Mouse (Mus musculus) left cerebral cortex, postnatal 14 days (tissue): ENCODE data around the gene Adgre5. TPM values are rescaled to one million over a fixed set of nuclear protein-coding genes. Genes with fewer than 3 reads are reported as not detected.

Experiments
- DNase-seq, 2 experiments: peaks; one replicate each; pipeline ENCODE4 v3.0.0; 2021 to 2022; ENCODE audit warnings: low spot score in 2 of 2, mixed read lengths in 1 of 2
- intact Hi-C: fragments of 180-260 bp; cut with DNase I; formaldehyde crosslinking; loops from one replicate; pipeline ENCODE4 v1.15.1; 2025
- microRNA-seq, 2 experiments: library from miRNA; unstranded; fragments of <30 nt; microRNA quantifications; one replicate each; pipeline ENCODE4 v1.2.0; 2022
- total RNA-seq, 2 experiments: library from RNA; stranded (reverse); gene quantifications; 2 replicates each; pipeline ENCODE4 v1.2.3; 2021

Adgre5 gene
- total RNA-seq, 2 experiments from 2014 or later: 11.2 to 11.8 TPM

- DNase-seq: peak in 1 of 2 experiments; percentile 66
- intact Hi-C loops: no loop called here
Observed at GRCm38 (mm10) chr8:83698661-83699453, 42.3 kb downstream of the Adgre5 start, which contains the start of gene Pkn1. TSS of gene Pkn1 (minus strand) at chr8:83699179.

DNA sequence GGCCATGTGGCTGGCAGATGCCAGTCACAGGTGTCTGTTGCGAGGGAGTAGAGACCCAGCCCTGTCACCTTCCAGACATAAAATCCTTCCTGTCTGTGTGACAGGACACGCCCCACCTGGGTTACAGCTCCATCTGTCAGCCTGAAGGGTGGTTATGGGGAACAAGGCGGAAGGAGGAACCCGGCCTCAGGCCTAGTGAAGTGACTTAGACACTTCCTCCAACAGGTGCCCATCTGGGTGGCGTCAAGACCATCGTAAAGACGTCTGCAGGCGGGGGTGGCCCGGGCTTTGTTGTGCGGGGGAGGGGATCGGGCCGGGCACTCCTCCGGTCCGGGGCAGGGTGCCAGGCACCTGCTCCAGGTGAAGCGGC is 42.9 kb downstream of the Adgre5 start:
- intact Hi-C loops: no loop called here
- peak in 1 of 2 experiments; percentile 52 for DNase-seq

GRCm38 (mm10) chr8:83697374-83698220 is 43.5 kb downstream of the Adgre5 start:
- intact Hi-C loops: no loop called here

GRCm38 (mm10) chr8:83695351-83696106 is 45.6 kb downstream of the Adgre5 start:
- intact Hi-C loops: no loop called here
- no peak for DNase-seq

More at GRCm38 (mm10) chr8:83697374-83698220, 43.5 kb downstream of the Adgre5 start:
- no peak for DNase-seq

GRCm38 (mm10) chr8:83694369-83695160 is 46.6 kb downstream of the Adgre5 start:
- intact Hi-C loops: no loop called here
- no peak for DNase-seq

- DNase-seq: no peak
- intact Hi-C loops: no loop called here
Observed at GRCm38 (mm10) chr8:83693609-83694236, 47.4 kb downstream of the Adgre5 start.

DNA sequence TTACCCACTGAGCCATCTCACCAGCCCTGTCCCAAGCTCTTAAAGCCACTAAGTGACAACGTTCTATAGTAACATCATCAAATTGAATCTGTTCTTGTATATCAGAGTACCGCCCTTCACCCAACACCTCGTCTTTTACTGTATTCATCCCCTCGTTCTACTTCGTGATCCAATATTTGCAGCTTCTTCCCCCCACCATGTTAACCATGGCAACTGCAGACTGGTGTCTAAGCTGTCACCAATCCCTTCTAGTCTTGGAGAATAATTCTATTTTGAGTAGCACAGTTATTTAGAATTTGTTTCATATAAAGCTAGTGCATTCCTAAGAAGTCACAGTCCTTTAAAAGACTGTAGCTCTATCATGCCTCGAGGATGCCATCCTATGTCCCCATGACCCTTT is 51.9 kb downstream of the Adgre5 start:
- intact Hi-C loops: no loop called here
- DNase-seq: peak in 1 of 2 experiments; percentile 70

- intact Hi-C loops: no loop called here
- no peak for DNase-seq
Observed at GRCm38 (mm10) chr8:83684517-83684916, 56.6 kb downstream of the Adgre5 start.

GRCm38 (mm10) chr8:83681099-83681498 is 60.0 kb downstream of the Adgre5 start:
- DNase-seq: no peak
- intact Hi-C loops: no loop called here

DNA sequence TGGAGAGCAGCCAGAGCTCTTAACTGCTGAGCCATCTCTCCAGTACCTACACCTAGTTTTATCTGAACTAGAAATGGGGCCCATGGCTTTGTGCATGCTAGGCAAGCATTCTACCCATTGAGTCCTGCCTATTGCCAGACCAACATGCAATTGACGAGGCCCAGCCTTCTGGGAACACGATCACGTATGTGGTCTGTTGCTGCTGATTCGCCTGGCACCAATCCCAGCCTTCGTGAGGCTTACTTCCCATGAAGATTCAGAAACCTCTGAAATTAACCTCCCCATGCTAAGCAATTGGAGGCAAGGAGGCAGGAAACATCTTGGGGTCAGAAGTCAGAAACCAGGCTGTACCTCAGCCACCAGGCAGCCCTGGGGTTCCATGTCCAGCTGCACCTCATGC is 60.5 kb downstream of the Adgre5 start:
- DNase-seq: no peak
- intact Hi-C loops: no loop called here

DNA sequence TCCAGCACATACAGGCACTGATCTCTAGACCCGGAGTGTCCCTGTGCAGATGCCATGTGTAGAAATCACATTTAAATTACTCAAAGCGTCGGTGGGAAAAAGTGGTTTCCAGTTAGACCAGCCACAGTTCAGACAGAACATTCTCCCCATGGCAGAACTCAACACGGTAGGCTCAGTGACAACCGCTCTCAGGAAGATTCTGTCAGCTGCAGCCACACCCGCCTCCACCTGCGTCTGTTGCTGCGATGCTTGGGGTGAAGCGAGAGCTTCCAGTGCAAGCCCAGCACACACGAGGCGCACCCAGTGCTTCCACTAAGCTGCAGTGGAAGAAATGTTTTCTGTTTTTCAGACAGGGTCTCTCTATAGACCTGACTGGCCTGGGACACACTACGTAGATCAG is 61.3 kb downstream of the Adgre5 start:
- no peak for DNase-seq
- intact Hi-C loops: no loop called here

GRCm38 (mm10) chr8:83674497-83674896 is 66.6 kb downstream of the Adgre5 start:
- DNase-seq: peak in 1 of 2 experiments; percentile 61
- intact Hi-C loops: no loop called here

Small RNAs within 50 kb of the gene (microRNA-seq; reads per million reads assigned to microRNA genes)
- 0 to 0.67 reads per million in 2 experiments for gene Mir1668

Other genes with a start within 250 kb of the Adgre5 start
- gene Olfr370, start 205.5 kb downstream of the Adgre5 start, total RNA-seq: not detected
- gene Ndufb7, start 174.7 kb downstream of the Adgre5 start, total RNA-seq: 100 to 1,000 TPM; 141 to 147 TPM
- 100 to 1,000 TPM; 587 to 600 TPM for gene Tecr, start 133.4 kb downstream of the Adgre5 start, total RNA-seq
- 10 to 100 TPM; 38.4 to 40.0 TPM for gene Dnajb1, start 133.1 kb downstream of the Adgre5 start, total RNA-seq
- gene Gipc1, start 88.6 kb downstream of the Adgre5 start, total RNA-seq: 100 to 1,000 TPM; 104 to 109 TPM
- 1 to 10 TPM; 1.4 to 1.5 TPM for gene Ptger1, start 74.6 kb downstream of the Adgre5 start, total RNA-seq
- gene Pkn1, start 42.1 kb downstream of the Adgre5 start, total RNA-seq: 10 to 100 TPM; 63.8 to 74.1 TPM
- gene Ddx39, start 26.1 kb downstream of the Adgre5 start, total RNA-seq: 10 to 100 TPM; 18.4 to 19.7 TPM
- 100 to 1,000 TPM; 457 to 482 TPM for gene Adgrl1, start 158.8 kb upstream of the Adgre5 start, total RNA-seq
- under 1 TPM; 0.19 to 0.20 TPM for gene Gm10644, start 213.9 kb upstream of the Adgre5 start, total RNA-seq
- gene Asf1b, start 214.2 kb upstream of the Adgre5 start, total RNA-seq: under 1 TPM; 0.72 to 0.79 TPM
- gene Prkaca, start 231.7 kb upstream of the Adgre5 start, total RNA-seq: 100 to 1,000 TPM; 268 to 280 TPM